Mouse (Mus musculus): ENCODE data around the gene Prlr.

DNA sequence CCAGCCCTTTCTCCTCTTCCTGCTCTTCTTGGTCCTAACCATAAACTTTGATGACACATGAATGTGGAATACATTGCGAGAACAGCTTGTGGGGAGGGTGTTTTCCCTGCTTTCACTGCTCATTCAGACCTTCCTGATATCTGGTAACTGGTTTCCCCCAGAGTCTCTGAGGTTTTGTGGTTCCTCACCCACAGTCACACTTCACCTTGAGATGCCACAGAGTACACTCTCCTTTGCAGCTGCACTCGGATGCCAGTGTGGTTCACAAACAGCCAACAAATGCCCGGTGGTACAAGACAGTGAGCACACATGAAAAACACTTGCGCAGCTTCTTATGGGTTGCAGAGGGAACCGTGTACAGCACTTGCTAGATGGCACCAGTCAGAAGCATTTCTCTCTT is 32.5 kb upstream of the Prlr start:
- TF ChIP-seq GATA1 (IDR thresholded peaks at IDR 0.05; ENCODE audit: borderline replicate concordance, low read length) (no peak), CTCF (IDR thresholded peaks at IDR 0.05; ENCODE audit: low read depth, low read length) (no peak), TAL1 (conservative IDR thresholded peaks at IDR 0.05; ENCODE audit: low read depth, low read length) (no peak)

All from G1E (cell line).